Mouse (Mus musculus) ES-E14 (cell line): ENCODE data around the gene Fhit. TPM values are rescaled to one million over a fixed set of nuclear protein-coding genes. Genes with fewer than 3 reads are reported as not detected.

Experiments
- DNase-seq: peaks from one replicate; pipeline ENCODE4 v3.0.0-alpha.2; 2013; ENCODE audit warnings: low read depth, low spot score
- H3K27ac ChIP-seq: 2 replicates; pipeline ENCODE4 v1.5.1; 2012; ENCODE audit warnings: low read depth, mild to moderate bottlenecking, low read length, moderate library complexity, mixed read lengths; ENCODE audit not compliant: poor library complexity, insufficient read depth, severe bottlenecking
- H3K36me3 ChIP-seq: 2 replicates; pipeline ENCODE4 v1.6.1; 2012; ENCODE audit warnings: mild to moderate bottlenecking, low read length, moderate library complexity, mixed read lengths; ENCODE audit not compliant: control insufficient read depth, poor library complexity, insufficient read depth, severe bottlenecking
- H3K4me1 ChIP-seq, 2 experiments: fragments of 150-350 bp in 1 of 2; sonication (generic) in 1 of 2; 2 replicates each; pipeline ENCODE4 v1.6.1; 2012; ENCODE audit warnings: low read length in 2 of 2, mild to moderate bottlenecking in 1 of 2, mixed read lengths in 1 of 2; ENCODE audit not compliant: control insufficient read depth in 2 of 2, insufficient read depth in 2 of 2, poor library complexity in 1 of 2
- H3K4me3 ChIP-seq, 2 experiments: fragments of 150-350 bp in 1 of 2; sonication (generic) in 1 of 2; 2 replicates each; pipeline ENCODE4 v1.5.1; 2012; ENCODE audit warnings: low read length in 2 of 2, low read depth in 1 of 2, mild to moderate bottlenecking in 1 of 2, mixed read lengths in 1 of 2; ENCODE audit not compliant: insufficient read depth in 1 of 2, poor library complexity in 1 of 2, severe bottlenecking in 1 of 2
- H3K9ac ChIP-seq: 2 replicates; pipeline ENCODE4 v1.6.1; 2012; ENCODE audit warnings: low read depth, mild to moderate bottlenecking, low read length, mixed read lengths; ENCODE audit not compliant: poor library complexity, insufficient read depth, severe bottlenecking
- H3K9me3 ChIP-seq: fragments of 150-350 bp; sonication (generic); 2 replicates; pipeline ENCODE4 v1.6.1; 2012; ENCODE audit warnings: low read depth, mild to moderate bottlenecking, low read length; ENCODE audit not compliant: control insufficient read depth, insufficient read depth
- CHD2 ChIP-seq: IDR thresholded peaks from 2 replicates; pipeline ENCODE4 v1.6.1; 2014; ENCODE audit warnings: mild to moderate bottlenecking, low read depth, low read length, inconsistent platforms
- HCFC1 ChIP-seq: IDR thresholded peaks from 2 replicates; pipeline ENCODE4 v1.6.1; 2012; ENCODE audit warnings: low read length, inconsistent platforms, borderline replicate concordance; ENCODE audit not compliant: insufficient read depth
- MAFK ChIP-seq: IDR thresholded peaks from 2 replicates; pipeline ENCODE4 v1.6.1; 2014; ENCODE audit warnings: mild to moderate bottlenecking, low read depth, low read length, inconsistent platforms; ENCODE audit not compliant: insufficient read depth
- ZC3H11A ChIP-seq: IDR thresholded peaks from 2 replicates; pipeline ENCODE4 v1.6.1; 2012; ENCODE audit warnings: low read depth, mild to moderate bottlenecking, inconsistent platforms, low read length, borderline replicate concordance
- ZNF384 ChIP-seq: IDR thresholded peaks from 2 replicates; pipeline ENCODE4 v1.6.1; 2012; ENCODE audit warnings: low read depth, low read length, inconsistent platforms
- in situ Hi-C, 2 experiments: fragments of 600-800 bp; cut with MboI; formaldehyde crosslinking; loops; one replicate each; pipeline ENCODE4 v1.15.1; 2025; ENCODE audit warnings: low sequenced_read_pairs in 2 of 2, inconsistent platforms in 1 of 2; ENCODE audit not compliant: unreplicated experiment in 2 of 2
- total RNA-seq: library from RNA; depleted of rRNA; stranded (reverse); fragments of 300-350 nt; gene quantifications from 2 replicates; pipeline ENCODE4 v1.2.3, GENCODE M21; 2012

Fhit gene
- total RNA-seq, 1 experiment, result 1.0 TPM

GRCm38 (mm10) chr14:9555807-9556206 is 1606.0 kb downstream of the Fhit start:
- in situ Hi-C loops, result no loop called here
- no peak for TF ChIP-seq CHD2
- no peak for TF ChIP-seq HCFC1
- TF ChIP-seq ZNF384, result no peak
- TF ChIP-seq ZC3H11A, result no peak
- no peak for TF ChIP-seq MAFK
- no peaks in the 10 kb centered on the region for H3K36me3 ChIP-seq
- H3K9me3 ChIP-seq, result no peaks in the 10 kb centered on the region
- no peak overlapping the region for H3K4me3 ChIP-seq
- DNase-seq, result no peak
- H3K27ac ChIP-seq, result no peak overlapping the region
- no peaks in the 10 kb centered on the region for H3K4me1 ChIP-seq
- H3K9ac ChIP-seq, result no peak overlapping the region

DNA sequence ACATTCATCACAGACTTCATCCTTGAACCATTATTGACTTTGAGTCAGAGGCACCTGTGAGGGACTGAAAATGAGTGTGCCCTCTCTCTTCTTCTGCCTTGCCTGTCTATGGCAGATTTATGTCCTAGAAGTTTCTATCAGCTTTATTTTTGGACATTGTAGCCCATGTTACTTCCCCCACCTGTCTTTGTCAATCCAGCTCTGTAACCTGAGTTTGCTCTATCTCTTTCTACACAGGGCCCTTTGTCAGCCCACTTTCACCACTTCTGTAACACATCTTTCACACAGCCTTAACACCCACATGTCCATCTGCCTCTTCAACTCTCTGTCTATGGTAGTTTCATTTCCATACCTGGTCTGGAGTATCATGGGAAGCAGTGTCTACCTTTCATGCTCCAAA is 1609.7 kb downstream of the Fhit start:
- Histone ChIP-seq H3K36me3 (no peaks in the 10 kb centered on the region), H3K4me3 (no peak overlapping the region), H3K9ac (no peak overlapping the region), H3K4me1 (no peaks in the 10 kb centered on the region), H3K9me3 (no peaks in the 10 kb centered on the region), H3K27ac (no peak overlapping the region)
- DNase-seq, result no peak
- TF ChIP-seq ZC3H11A, result no peak
- no peak for TF ChIP-seq CHD2
- no peak for TF ChIP-seq HCFC1
- no peak for TF ChIP-seq ZNF384
- TF ChIP-seq MAFK, result no peak
- in situ Hi-C loops, result no loop called here

- H3K4me3 ChIP-seq, result no peak overlapping the region
- H3K27ac ChIP-seq, result no peak overlapping the region
- no peak for TF ChIP-seq HCFC1
- no peak for TF ChIP-seq ZNF384
- no peak for TF ChIP-seq ZC3H11A
- TF ChIP-seq CHD2, result no peak
- TF ChIP-seq MAFK, result no peak
- no peaks in the 10 kb centered on the region for H3K4me1 ChIP-seq
- in situ Hi-C loops, result no loop called here
- H3K9me3 ChIP-seq, result no peaks in the 10 kb centered on the region
- H3K9ac ChIP-seq, result no peak overlapping the region
- no peak for DNase-seq
- H3K36me3 ChIP-seq, result no peaks in the 10 kb centered on the region
These were observed 1613.9 kb downstream of the Fhit start for GRCm38 (mm10) chr14:9547952-9548351.

- Histone ChIP-seq H3K4me3 (no peak overlapping the region), H3K27ac (no peak overlapping the region), H3K36me3 (no peaks in the 10 kb centered on the region), H3K9me3 (no peaks in the 10 kb centered on the region), H3K9ac (no peak overlapping the region), H3K4me1 (no peaks in the 10 kb centered on the region)
- DNase-seq, result no peak
- in situ Hi-C loops, result no loop called here
- TF ChIP-seq CHD2 (no peak), MAFK (no peak), ZC3H11A (no peak), ZNF384 (no peak), HCFC1 (no peak)
These were observed 1617.5 kb downstream of the Fhit start for GRCm38 (mm10) chr14:9544364-9544763.

DNA sequence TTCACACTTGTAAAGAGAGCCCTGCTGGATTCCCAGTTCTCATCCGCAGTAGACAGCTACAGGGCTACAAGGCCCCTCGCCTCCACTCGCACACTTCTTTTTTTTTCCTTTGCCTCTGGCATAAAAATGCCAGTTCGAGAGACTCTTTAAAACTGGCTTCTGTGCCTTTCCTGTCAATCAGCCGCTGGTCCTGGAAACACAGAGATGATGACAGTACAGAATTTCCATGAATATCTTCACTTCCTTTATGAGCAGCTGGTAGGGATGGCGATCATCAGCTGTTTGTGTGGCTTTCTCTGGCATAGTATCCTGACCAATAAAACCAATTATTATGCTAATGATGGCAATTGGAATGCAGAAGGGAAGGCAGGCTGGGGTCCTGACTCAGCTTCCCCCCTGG is 1626.3 kb downstream of the Fhit start:
- Histone ChIP-seq H3K4me3 (no peak overlapping the region), H3K4me1 (peaks cover 0 to 4% of the 10 kb centered on the region in 2 experiments; a peak in 1 of 4 replicates), H3K9me3 (no peaks in the 10 kb centered on the region), H3K36me3 (no peaks in the 10 kb centered on the region), H3K9ac (no peak overlapping the region), H3K27ac (no peak overlapping the region)
- in situ Hi-C loops, result no loop called here
- no peak for TF ChIP-seq CHD2
- no peak for TF ChIP-seq HCFC1
- no peak for TF ChIP-seq MAFK
- TF ChIP-seq ZC3H11A, result no peak
- TF ChIP-seq ZNF384, result no peak
- no peak for DNase-seq
